Mouse (Mus musculus) cortical plate, adult 2 months (tissue): ENCODE measurements around the gene Crtac1. TPM values are rescaled to one million over a fixed set of nuclear protein-coding genes. Genes with fewer than 3 reads are reported as not detected.
A peak's percentile ranks its signal among the peaks of the same experiment; 100 is the strongest.

Experiments used
- H3K27ac ChIP-seq: fragments of 200-500 bp; 2 replicates; pipeline ENCODE4 v1.5.1; 2012; ENCODE audit warnings: low read length, control low read depth, inconsistent platforms; ENCODE audit not compliant: insufficient read depth
- H3K4me1 ChIP-seq: fragments of 200-500 bp; 2 replicates; pipeline ENCODE4 v1.6.1; 2011; ENCODE audit warnings: low read length; ENCODE audit not compliant: control insufficient read depth, insufficient read depth
- H3K4me3 ChIP-seq: fragments of 200-500 bp; 2 replicates; pipeline ENCODE4 v1.5.1; 2011; ENCODE audit warnings: mild to moderate bottlenecking, low read length, control low read depth; ENCODE audit not compliant: insufficient read depth
- CTCF ChIP-seq: fragments of 200-500 bp; IDR thresholded peaks from 2 replicates; pipeline ENCODE4 v1.5.1; 2011; ENCODE audit warnings: mild to moderate bottlenecking, control low read depth, low read length; ENCODE audit not compliant: insufficient read depth; ENCODE audit errors: extremely low read depth
- POLR2A ChIP-seq: fragments of 200-500 bp; IDR thresholded peaks from 2 replicates; pipeline ENCODE4 v1.6.1; 2011; ENCODE audit warnings: mild to moderate bottlenecking, low read length, control low read depth; ENCODE audit not compliant: insufficient read depth; ENCODE audit errors: extremely low read depth
- polyA plus RNA-seq: library from polyadenylated mRNA; depleted of rRNA; stranded (reverse); fragments of >200 nt; gene quantifications from 2 replicates; pipeline ENCODE4 v1.2.3, GENCODE M21; 2012

The Crtac1 gene
- polyA plus RNA-seq, 1 experiment: 48.1 TPM

- H3K4me1 ChIP-seq: no peaks in the 10 kb centered on the region
- no peak overlapping the region for H3K4me3 ChIP-seq
- TF ChIP-seq POLR2A (no peak), CTCF (no peak)
- H3K27ac ChIP-seq: no peak overlapping the region
Observed at GRCm38 (mm10) chr19:42304506-42304905, 127.1 kb downstream of the Crtac1 start.

GRCm38 (mm10) chr19:42303210-42303813 lies 128.3 kb downstream of the Crtac1 start:
- Histone ChIP-seq H3K4me1 (no peaks in the 10 kb centered on the region), H3K4me3 (no peak overlapping the region), H3K27ac (no peak overlapping the region)
- TF ChIP-seq POLR2A: no peak
- TF ChIP-seq CTCF: no peak

- TF ChIP-seq CTCF (no peak), POLR2A (no peak)
- Histone ChIP-seq H3K27ac (no peak overlapping the region), H3K4me1 (peaks cover 7% of the 10 kb centered on the region), H3K4me3 (no peak overlapping the region)
Observed at GRCm38 (mm10) chr19:42293216-42293615, 138.4 kb downstream of the Crtac1 start.

GRCm38 (mm10) chr19:42292106-42292505 lies 139.5 kb downstream of the Crtac1 start:
- Histone ChIP-seq H3K27ac (no peak overlapping the region), H3K4me1 (peaks cover 7% of the 10 kb centered on the region), H3K4me3 (no peak overlapping the region)
- TF ChIP-seq CTCF (no peak), POLR2A (no peak)

- H3K27ac ChIP-seq: peak overlapping the region; percentile 43; the same call in 1 of the 2 replicates
- TF ChIP-seq CTCF (no peak), POLR2A (no peak)
- H3K4me3 ChIP-seq: no peak overlapping the region
- H3K4me1 ChIP-seq: peaks cover 7% of the 10 kb centered on the region
Observed at GRCm38 (mm10) chr19:42290954-42291661, 140.5 kb downstream of the Crtac1 start.

- H3K4me1 ChIP-seq: peaks cover 2% of the 10 kb centered on the region
- H3K4me3 ChIP-seq: no peak overlapping the region
- no peak overlapping the region for H3K27ac ChIP-seq
- TF ChIP-seq CTCF (no peak), POLR2A (no peak)
Observed at GRCm38 (mm10) chr19:42288361-42288760, 143.2 kb downstream of the Crtac1 start.

- TF ChIP-seq CTCF (no peak), POLR2A (no peak)
- Histone ChIP-seq H3K4me3 (no peak overlapping the region), H3K4me1 (peaks cover 2% of the 10 kb centered on the region), H3K27ac (no peak overlapping the region)
Observed at GRCm38 (mm10) chr19:42284178-42284577, 147.4 kb downstream of the Crtac1 start.

GRCm38 (mm10) chr19:42279611-42280010 lies 152.0 kb downstream of the Crtac1 start:
- no peak overlapping the region for H3K27ac ChIP-seq
- H3K4me3 ChIP-seq: no peak overlapping the region
- peaks cover 2% of the 10 kb centered on the region for H3K4me1 ChIP-seq
- TF ChIP-seq CTCF (no peak), POLR2A (no peak)

GRCm38 (mm10) chr19:42278461-42278860 lies 153.1 kb downstream of the Crtac1 start:
- TF ChIP-seq POLR2A (no peak), CTCF (no peak)

GRCm38 (mm10) chr19:42277288-42277687 lies 154.3 kb downstream of the Crtac1 start:
- TF ChIP-seq POLR2A (no peak), CTCF (no peak)
- H3K27ac ChIP-seq: no peak overlapping the region
- H3K4me3 ChIP-seq: no peak overlapping the region
- peaks cover 2% of the 10 kb centered on the region for H3K4me1 ChIP-seq

More at GRCm38 (mm10) chr19:42278461-42278860, 153.1 kb downstream of the Crtac1 start:
- Histone ChIP-seq H3K27ac (no peak overlapping the region), H3K4me1 (peaks cover 2% of the 10 kb centered on the region), H3K4me3 (no peak overlapping the region)
